Mouse (Mus musculus) myocyte (in vitro differentiated cells): ENCODE measurements around the gene Gm4788.
"Not testable (repeated sequence)": the region's sequence is repeated elsewhere in the genome, so short reads cannot be mapped to it uniquely, and the experiment has no call there.

ENCODE experiments used
- CEBPB ChIP-seq: IDR thresholded peaks from 2 replicates; pipeline ENCODE4 v1.6.1; 2011; ENCODE audit warnings: mild to moderate bottlenecking, moderate library complexity; ENCODE audit not compliant: poor library complexity, insufficient read depth, severe bottlenecking
- E2F4 ChIP-seq: IDR thresholded peaks from one replicate; pipeline ENCODE4 v1.6.1; 2011; ENCODE audit warnings: mild to moderate bottlenecking, control low read depth, moderate library complexity; ENCODE audit not compliant: insufficient read depth
- MAX ChIP-seq: IDR thresholded peaks from one replicate; pipeline ENCODE4 v1.6.1; 2011; ENCODE audit warnings: low read depth, mild to moderate bottlenecking, control low read depth
- MYOG ChIP-seq, 3 experiments: IDR thresholded peaks; one replicate each; pipeline ENCODE4 v1.6.1; 2011; ENCODE audit warnings: control low read depth in 2 of 3, low read depth in 2 of 3, mild to moderate bottlenecking in 2 of 3; ENCODE audit not compliant: insufficient read length in 2 of 3, control insufficient read depth in 1 of 3, insufficient read depth in 1 of 3
- POLR2A ChIP-seq: IDR thresholded peaks from one replicate; pipeline ENCODE4 v1.6.1; 2011; ENCODE audit warnings: low read depth, mild to moderate bottlenecking, control low read depth, moderate library complexity; ENCODE audit not compliant: insufficient read length
- POLR2AphosphoS2 ChIP-seq: IDR thresholded peaks from one replicate; pipeline ENCODE4 v1.6.1; 2011; ENCODE audit warnings: low read depth, control low read depth; ENCODE audit not compliant: insufficient read length
- REST ChIP-seq: IDR thresholded peaks from one replicate; pipeline ENCODE4 v1.6.1; 2011; ENCODE audit warnings: mild to moderate bottlenecking, control low read depth, moderate library complexity; ENCODE audit not compliant: insufficient read depth, insufficient read length
- TCF12 ChIP-seq: IDR thresholded peaks from one replicate; pipeline ENCODE4 v1.6.1; 2011; ENCODE audit warnings: mild to moderate bottlenecking, control low read depth; ENCODE audit not compliant: poor library complexity, insufficient read depth, severe bottlenecking
- TCF3 ChIP-seq: IDR thresholded peaks from one replicate; pipeline ENCODE4 v1.6.1; 2011; ENCODE audit warnings: low read depth, control low read depth; ENCODE audit not compliant: insufficient read length
- USF1 ChIP-seq: IDR thresholded peaks from one replicate; pipeline ENCODE4 v1.6.1; 2011; ENCODE audit warnings: low read depth, mild to moderate bottlenecking, control low read depth, moderate library complexity

DNA sequence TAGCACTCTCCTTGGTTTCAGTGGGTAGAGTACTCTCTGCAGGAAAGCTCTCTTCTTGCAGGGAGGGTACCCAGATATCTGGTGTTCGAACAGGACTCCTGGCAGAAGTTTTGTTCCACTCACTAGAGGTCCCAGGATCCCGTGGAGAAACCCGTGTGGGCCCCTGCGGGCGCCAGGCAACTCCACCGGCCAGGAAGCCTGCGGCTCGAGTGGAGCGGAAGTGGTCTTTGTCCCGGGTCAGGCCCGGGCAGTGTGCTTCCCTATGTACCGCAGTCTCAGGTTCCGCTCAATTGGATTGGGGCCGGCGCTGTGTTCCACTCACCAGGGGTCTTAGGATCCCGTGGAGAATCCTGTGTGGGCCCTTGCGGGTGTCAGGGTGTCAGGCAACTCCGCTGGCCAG, 131.1 kb downstream of the Gm4788 start:
- TF ChIP-seq POLR2A; MAX; USF1; POLR2AphosphoS2; MYOG (IDR thresholded peaks at IDR 0.05; ENCODE audit: control insufficient read depth in 1 of 3, insufficient read depth in 1 of 3, insufficient read length in 2 of 3, low read depth in 2 of 3); E2F4; TCF3; TCF12; REST; CEBPB: not testable (repeated sequence)
